Mouse (Mus musculus): ENCODE measurements around the gene Tmem177.

- no peak for TF ChIP-seq CTCF (IDR thresholded peaks at IDR 0.05; ENCODE audit: low read depth)
- TF ChIP-seq EP300 (IDR thresholded peaks at IDR 0.05; ENCODE audit: low read depth) = no peak
Measured at GRCm38 (mm10) chr1:119884272-119884671, 28.7 kb downstream of the Tmem177 start.
